Mouse (Mus musculus): ENCODE results near the gene Adap1. TPM values are rescaled to one million over a fixed set of nuclear protein-coding genes. Genes with fewer than 3 reads are reported as not detected.
A peak's percentile ranks its signal among the peaks of the same experiment; 100 is the strongest.

Adap1 gene
- total and polyA plus RNA-seq, 2 experiments from 2014 or later = 141 to 253 TPM

DNA sequence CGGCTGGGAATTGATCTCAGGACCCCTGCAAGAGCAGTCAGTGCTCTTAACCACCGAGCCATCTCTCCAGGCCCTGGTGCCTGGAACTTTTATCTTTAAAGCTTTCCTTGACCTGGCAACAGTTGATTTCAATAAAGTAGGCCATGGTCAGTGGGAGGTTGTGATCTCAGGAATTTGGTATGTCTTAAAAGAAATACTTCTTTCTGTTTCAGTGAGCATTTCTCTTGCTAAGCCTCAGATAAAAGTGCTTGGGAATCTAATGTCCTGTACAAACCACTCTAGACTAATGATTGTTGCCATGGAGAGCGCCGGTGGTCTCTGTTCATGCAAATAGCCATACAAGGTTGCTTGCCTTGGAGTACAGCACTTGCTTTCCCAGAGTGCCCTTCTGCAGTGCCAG, 67.6 kb downstream of the Adap1 start:
- ATAC-seq (ENCODE audit: low FRiP score) = no peak
- no peak for TF ChIP-seq CTCF (IDR thresholded peaks at IDR 0.05)
- Histone ChIP-seq H3K27me3 (ENCODE audit: insufficient read depth, low read length) (no peaks in the 10 kb centered on the region), H3K4me2 (ENCODE audit: low read depth, low read length, poor library complexity, severe bottlenecking) (no peak overlapping the region), H3K4me3 (ENCODE audit: low read depth, low read length) (no peak overlapping the region), H3K27ac (ENCODE audit: low read depth, low read length) (no peak overlapping the region), H3K4me1 (ENCODE audit: insufficient read depth, low read length) (peaks cover 6% of the 10 kb centered on the region), H3K9ac (replicated peaks; ENCODE audit: low read length, poor library complexity, severe bottlenecking) (no peak overlapping the region), H3K9me3 (ENCODE audit: low read length) (no peaks in the 10 kb centered on the region), H3K36me3 (ENCODE audit: insufficient read depth, low read length) (peaks cover 16% of the 10 kb centered on the region)
- no peak for DNase-seq (ENCODE audit: low spot score)
- 61% methylated on average over 4 of the region's 4 CpGs for WGBS

DNA sequence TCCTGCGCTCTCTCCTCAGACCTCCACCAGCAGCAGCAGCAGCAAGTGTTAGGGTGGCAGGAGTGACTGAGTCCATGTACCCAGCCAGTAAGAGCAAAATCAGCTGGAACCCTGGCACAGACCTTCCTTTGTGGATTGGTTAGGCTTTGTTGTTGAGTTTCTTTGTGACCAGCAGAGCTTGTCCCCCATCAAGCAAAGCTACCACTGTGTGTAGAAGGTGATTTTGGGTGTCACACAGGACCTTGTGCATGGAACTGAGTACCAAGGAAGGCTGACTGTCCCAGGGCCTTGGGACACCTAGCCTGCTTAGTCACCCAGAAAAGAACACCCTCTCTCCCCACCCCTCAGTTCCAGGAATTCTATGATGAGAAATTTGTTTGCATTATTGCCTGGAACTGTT, 68.2 kb downstream of the Adap1 start:
- 93% methylated on average over 1 of the region's 1 CpGs for WGBS
- H3K4me3 ChIP-seq (ENCODE audit: low read depth, low read length) = no peak overlapping the region
- no peak overlapping the region for H3K4me2 ChIP-seq (ENCODE audit: low read depth, low read length, poor library complexity, severe bottlenecking)
- H3K27me3 ChIP-seq (ENCODE audit: insufficient read depth, low read length) = no peaks in the 10 kb centered on the region
- H3K9ac ChIP-seq (replicated peaks; ENCODE audit: low read length, poor library complexity, severe bottlenecking) = no peak overlapping the region
- H3K36me3 ChIP-seq (ENCODE audit: insufficient read depth, low read length) = peaks cover 10% of the 10 kb centered on the region
- no peak overlapping the region for H3K27ac ChIP-seq (ENCODE audit: low read depth, low read length)
- no peak for ATAC-seq (ENCODE audit: low FRiP score)
- no peak for DNase-seq (ENCODE audit: low spot score)
- no peaks in the 10 kb centered on the region for H3K9me3 ChIP-seq (ENCODE audit: low read length)
- H3K4me1 ChIP-seq (ENCODE audit: insufficient read depth, low read length) = peaks cover 6% of the 10 kb centered on the region
- no peak for TF ChIP-seq CTCF (IDR thresholded peaks at IDR 0.05)

DNA sequence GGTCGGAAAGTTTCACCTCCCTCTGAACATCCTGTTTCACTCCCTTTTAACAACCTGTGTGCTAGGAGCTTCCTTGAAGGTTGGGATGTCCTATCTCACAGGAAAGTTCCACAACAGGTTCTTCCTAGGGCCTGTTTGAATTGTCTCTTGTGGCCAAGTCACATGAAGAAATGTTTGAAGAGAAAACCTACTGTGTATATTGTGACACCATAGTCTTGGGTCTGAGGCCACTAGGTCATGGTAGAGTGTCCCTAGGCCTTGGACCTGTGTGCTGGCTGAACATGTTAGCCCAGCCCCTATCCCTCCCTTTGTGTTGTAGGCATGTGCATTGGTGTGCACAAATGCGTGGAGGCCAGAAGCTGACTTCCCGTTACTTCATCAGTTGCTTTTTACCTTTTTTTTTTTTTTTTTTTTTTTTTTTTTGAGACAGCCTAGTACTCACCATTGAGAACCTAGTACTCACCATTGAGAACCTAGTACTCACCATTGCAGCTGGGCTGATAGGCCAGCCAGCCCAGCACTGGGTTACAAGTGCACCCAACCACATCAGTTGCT, 69.1 kb downstream of the Adap1 start:
- Histone ChIP-seq H3K4me2 (ENCODE audit: low read depth, low read length, poor library complexity, severe bottlenecking) (no peak overlapping the region), H3K9ac (replicated peaks; ENCODE audit: low read length, poor library complexity, severe bottlenecking) (no peak overlapping the region), H3K36me3 (ENCODE audit: insufficient read depth, low read length) (peaks cover 7% of the 10 kb centered on the region; the same call in 1 of the 2 replicates), H3K4me1 (ENCODE audit: insufficient read depth, low read length) (peaks cover 6% of the 10 kb centered on the region), H3K9me3 (ENCODE audit: low read length) (no peaks in the 10 kb centered on the region), H3K27ac (ENCODE audit: low read depth, low read length) (no peak overlapping the region), H3K27me3 (ENCODE audit: insufficient read depth, low read length) (no peaks in the 10 kb centered on the region), H3K4me3 (ENCODE audit: low read depth, low read length) (no peak overlapping the region)
- 83% methylated on average over 3 of the region's 3 CpGs for WGBS
- DNase-seq (ENCODE audit: low spot score) (no peak), ATAC-seq (ENCODE audit: low FRiP score) (no peak)
- TF ChIP-seq CTCF (IDR thresholded peaks at IDR 0.05) = no peak

DNA sequence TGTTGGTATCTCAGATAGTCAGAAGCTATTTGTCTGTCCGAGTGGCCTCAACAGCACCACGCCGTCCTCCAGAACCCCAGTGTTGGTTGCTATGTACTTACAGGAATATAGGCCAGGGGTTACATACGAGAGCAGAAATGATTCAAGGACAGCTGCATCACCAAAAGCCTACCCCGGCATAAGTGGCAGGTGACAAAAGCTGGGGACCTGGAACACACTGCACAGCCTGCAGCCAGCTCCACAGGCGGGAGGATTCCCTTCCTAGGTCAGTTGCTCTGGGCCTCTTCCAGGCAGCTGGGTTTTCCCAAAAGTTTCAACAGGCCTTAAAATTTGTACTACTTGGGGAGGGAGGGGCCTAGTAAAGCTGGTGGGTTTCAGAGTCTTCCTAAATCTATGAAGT, 69.6 kb downstream of the Adap1 start:
- Histone ChIP-seq H3K4me1 (ENCODE audit: insufficient read depth, low read length) (peaks cover 6% of the 10 kb centered on the region), H3K27ac (ENCODE audit: low read depth, low read length) (no peak overlapping the region), H3K9ac (replicated peaks; ENCODE audit: low read length, poor library complexity, severe bottlenecking) (no peak overlapping the region), H3K27me3 (ENCODE audit: insufficient read depth, low read length) (no peaks in the 10 kb centered on the region), H3K36me3 (ENCODE audit: insufficient read depth, low read length) (peaks cover 7% of the 10 kb centered on the region; the same call in 1 of the 2 replicates), H3K9me3 (ENCODE audit: low read length) (no peaks in the 10 kb centered on the region), H3K4me3 (ENCODE audit: low read depth, low read length) (no peak overlapping the region), H3K4me2 (ENCODE audit: low read depth, low read length, poor library complexity, severe bottlenecking) (no peak overlapping the region)
- ATAC-seq (ENCODE audit: low FRiP score) (no peak), DNase-seq (ENCODE audit: low spot score) (no peak)
- no peak for TF ChIP-seq CTCF (IDR thresholded peaks at IDR 0.05)
- 89% methylated on average over 6 of the region's 6 CpGs for WGBS

DNA sequence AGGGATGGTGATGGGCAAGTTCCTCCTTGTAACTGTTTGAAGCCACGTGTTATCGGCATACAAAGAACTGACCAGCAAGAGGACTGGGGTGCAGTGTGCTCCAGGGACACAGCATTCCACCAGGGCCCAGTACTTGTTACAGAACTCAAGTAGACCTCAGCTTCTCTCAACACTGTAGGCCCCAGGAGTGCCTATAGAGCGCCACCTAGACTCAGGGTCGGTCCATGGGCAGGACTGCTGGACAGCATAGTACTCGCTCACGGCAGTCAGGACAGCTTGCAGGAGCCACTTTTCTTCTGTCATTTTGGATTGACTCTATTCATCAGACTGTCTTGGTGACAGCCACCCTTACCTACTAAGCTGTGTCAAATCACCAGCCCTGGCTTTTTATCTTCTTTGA, 70.5 kb downstream of the Adap1 start:
- H3K9me3 ChIP-seq (ENCODE audit: low read length) = no peaks in the 10 kb centered on the region
- H3K4me3 ChIP-seq (ENCODE audit: low read depth, low read length) = no peak overlapping the region
- H3K27me3 ChIP-seq (ENCODE audit: insufficient read depth, low read length) = no peaks in the 10 kb centered on the region
- peaks cover 6% of the 10 kb centered on the region for H3K4me1 ChIP-seq (ENCODE audit: insufficient read depth, low read length)
- no peak overlapping the region for H3K27ac ChIP-seq (ENCODE audit: low read depth, low read length)
- WGBS = 83% methylated on average over 6 of the region's 6 CpGs
- TF ChIP-seq CTCF (IDR thresholded peaks at IDR 0.05) = no peak
- ATAC-seq (ENCODE audit: low FRiP score) (no peak), DNase-seq (ENCODE audit: low spot score) (no peak)
- H3K9ac ChIP-seq (replicated peaks; ENCODE audit: low read length, poor library complexity, severe bottlenecking) = no peak overlapping the region
- H3K36me3 ChIP-seq (ENCODE audit: insufficient read depth, low read length) = peaks cover 5% of the 10 kb centered on the region; the same call in 1 of the 2 replicates
- H3K4me2 ChIP-seq (ENCODE audit: low read depth, low read length, poor library complexity, severe bottlenecking) = no peak overlapping the region

DNA sequence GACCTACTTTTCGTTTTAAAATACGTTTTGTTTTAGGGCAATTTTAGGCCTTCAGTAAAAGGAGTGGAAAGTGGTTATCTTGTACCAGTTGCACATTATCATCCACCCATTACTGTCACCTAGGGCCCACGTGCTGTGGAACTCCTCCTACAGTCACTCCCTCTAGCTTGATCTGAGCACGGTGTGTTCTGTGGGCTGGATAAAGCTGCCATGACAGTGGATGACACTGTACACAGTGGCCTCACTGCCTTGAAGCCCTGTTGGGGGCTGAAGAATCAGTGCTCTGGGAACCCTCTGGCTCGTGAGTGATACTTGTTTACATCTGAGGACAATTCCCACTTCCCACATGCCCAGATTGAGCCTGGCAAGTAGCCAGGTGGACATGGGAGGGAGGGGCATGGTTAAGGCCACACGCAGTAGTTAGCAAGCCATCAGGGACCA, 72.1 kb downstream of the Adap1 start:
- H3K27me3 ChIP-seq (ENCODE audit: insufficient read depth, low read length) = no peaks in the 10 kb centered on the region
- ATAC-seq (ENCODE audit: low FRiP score) = no peak
- peak; percentile 33 for DNase-seq (ENCODE audit: low spot score)
- H3K36me3 ChIP-seq (ENCODE audit: insufficient read depth, low read length) = peaks cover 14% of the 10 kb centered on the region; the same call in 1 of the 2 replicates
- H3K9ac ChIP-seq (replicated peaks; ENCODE audit: low read length, poor library complexity, severe bottlenecking) = peak overlapping the region; percentile 77
- peak overlapping the region; percentile 63 for H3K4me3 ChIP-seq (ENCODE audit: low read depth, low read length)
- no peak for TF ChIP-seq CTCF (IDR thresholded peaks at IDR 0.05)
- H3K4me2 ChIP-seq (ENCODE audit: low read depth, low read length, poor library complexity, severe bottlenecking) = peak overlapping the region; percentile 85
- WGBS = 10% methylated on average over 6 of the region's 6 CpGs
- H3K9me3 ChIP-seq (ENCODE audit: low read length) = no peaks in the 10 kb centered on the region
- H3K4me1 ChIP-seq (ENCODE audit: insufficient read depth, low read length) = peaks cover 6% of the 10 kb centered on the region
- H3K27ac ChIP-seq (ENCODE audit: low read depth, low read length) = peak overlapping the region; percentile 92
